Mouse (Mus musculus): ENCODE results near the gene Cotl1.

DNA sequence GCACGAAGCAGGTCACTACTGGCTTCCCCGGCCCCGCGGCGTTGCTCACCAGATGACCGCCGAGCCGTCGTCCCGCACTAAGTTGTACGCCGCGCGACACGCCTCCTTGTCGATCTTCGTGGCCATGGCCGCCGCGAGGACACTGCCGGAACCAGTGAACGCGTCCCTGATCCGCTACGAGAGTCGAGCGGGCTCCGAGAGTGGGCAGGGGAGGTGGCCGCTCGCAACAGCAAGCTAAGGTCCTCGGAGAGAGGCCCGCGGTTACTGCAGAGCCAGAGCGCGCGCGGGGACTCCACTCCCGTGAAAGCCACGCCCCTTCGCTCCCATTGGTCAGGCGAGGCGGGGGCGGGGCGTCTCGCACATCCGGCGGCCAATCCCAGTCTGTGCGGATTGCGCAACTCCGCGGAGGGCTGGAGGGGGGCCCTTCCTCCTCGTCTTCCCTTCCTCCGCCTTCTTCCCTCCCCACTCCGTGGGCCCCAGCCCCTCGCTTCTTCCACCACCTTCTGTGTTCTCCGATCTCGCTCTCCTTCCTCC is at the start of gene Cotl1:
- TF ChIP-seq CTCF (IDR thresholded peaks at IDR 0.05; ENCODE audit: borderline replicate concordance, insufficient read depth, low read depth, low read length) (no peak), POLR2A (IDR thresholded peaks at IDR 0.05; ENCODE audit: borderline replicate concordance, insufficient read depth, low read length) (peak; percentile 99)

Data from cerebellum, adult 2 months (tissue).